Mouse (Mus musculus) E14TG2a.4 (cell line): ENCODE data around the gene Ccdc141.
A peak's percentile ranks its signal among the peaks of the same experiment; 100 is the strongest.

Source experiments
- H3K27me3 ChIP-seq: 2 replicates; pipeline ENCODE4 v1.6.1; 2014; ENCODE audit warnings: low read length, control low read depth; ENCODE audit not compliant: insufficient read depth
- H3K36me3 ChIP-seq: 2 replicates; pipeline ENCODE4 v1.6.1; 2014; ENCODE audit warnings: low read length, control low read depth; ENCODE audit not compliant: insufficient read depth
- H3K4me1 ChIP-seq: replicated peaks from 2 replicates; pipeline ENCODE4 v1.6.1; 2014; ENCODE audit warnings: low read depth, low read length, control low read depth
- H3K4me3 ChIP-seq: replicated peaks from 2 replicates; pipeline ENCODE4 v1.5.1; 2014; ENCODE audit warnings: mild to moderate bottlenecking, low read length
- H3K9me3 ChIP-seq: 2 replicates; pipeline ENCODE4 v1.6.1; 2014; ENCODE audit warnings: low read length, control low read depth
- CTCF ChIP-seq: conservative IDR thresholded peaks from 2 replicates; pipeline ENCODE4 v1.5.1; 2014; ENCODE audit warnings: low read length
- NANOG ChIP-seq: IDR thresholded peaks from 2 replicates; pipeline ENCODE4 v1.6.1; 2014; ENCODE audit warnings: borderline replicate concordance, low read length, mixed read lengths
- POU5F1 ChIP-seq: IDR thresholded peaks from 2 replicates; pipeline ENCODE4 v1.6.1; 2014; ENCODE audit warnings: low read length, borderline replicate concordance

Gene Ccdc141

GRCm38 (mm10) chr2:77111095-77111494, 59.3 kb downstream of the Ccdc141 start:
- no peaks in the 10 kb centered on the region for H3K36me3 ChIP-seq
- no peaks in the 10 kb centered on the region for H3K27me3 ChIP-seq
- H3K9me3 ChIP-seq, result no peaks in the 10 kb centered on the region
- H3K4me3 ChIP-seq, result no peak overlapping the region
- peaks cover 31% of the 10 kb centered on the region for H3K4me1 ChIP-seq
- TF ChIP-seq NANOG, result no peak
- no peak for TF ChIP-seq POU5F1
- TF ChIP-seq CTCF, result no peak

DNA sequence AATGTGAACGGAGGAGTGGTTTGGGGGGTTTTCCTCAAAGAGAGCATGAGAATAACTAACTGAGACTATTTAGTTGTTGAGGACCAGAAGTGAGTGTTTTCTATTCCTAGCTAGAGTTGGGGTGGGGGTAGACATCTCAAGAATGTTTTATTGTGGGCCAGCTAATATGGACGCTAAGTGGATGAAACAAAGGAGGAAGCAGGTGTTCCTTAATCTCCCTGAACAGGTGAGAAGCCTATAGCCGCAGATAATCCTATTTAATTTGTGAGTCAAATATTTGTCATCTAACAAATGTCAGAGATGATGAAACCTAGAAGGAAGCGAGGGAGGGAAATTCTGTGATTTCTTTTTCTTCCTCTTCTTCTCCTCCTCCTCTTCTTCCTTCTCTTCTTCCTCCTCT, 60.1 kb downstream of the Ccdc141 start:
- no peaks in the 10 kb centered on the region for H3K9me3 ChIP-seq
- H3K27me3 ChIP-seq, result no peaks in the 10 kb centered on the region
- H3K36me3 ChIP-seq, result no peaks in the 10 kb centered on the region
- peaks cover 25% of the 10 kb centered on the region for H3K4me1 ChIP-seq
- TF ChIP-seq NANOG (no peak), CTCF (no peak), POU5F1 (no peak)
- H3K4me3 ChIP-seq, result no peak overlapping the region

DNA sequence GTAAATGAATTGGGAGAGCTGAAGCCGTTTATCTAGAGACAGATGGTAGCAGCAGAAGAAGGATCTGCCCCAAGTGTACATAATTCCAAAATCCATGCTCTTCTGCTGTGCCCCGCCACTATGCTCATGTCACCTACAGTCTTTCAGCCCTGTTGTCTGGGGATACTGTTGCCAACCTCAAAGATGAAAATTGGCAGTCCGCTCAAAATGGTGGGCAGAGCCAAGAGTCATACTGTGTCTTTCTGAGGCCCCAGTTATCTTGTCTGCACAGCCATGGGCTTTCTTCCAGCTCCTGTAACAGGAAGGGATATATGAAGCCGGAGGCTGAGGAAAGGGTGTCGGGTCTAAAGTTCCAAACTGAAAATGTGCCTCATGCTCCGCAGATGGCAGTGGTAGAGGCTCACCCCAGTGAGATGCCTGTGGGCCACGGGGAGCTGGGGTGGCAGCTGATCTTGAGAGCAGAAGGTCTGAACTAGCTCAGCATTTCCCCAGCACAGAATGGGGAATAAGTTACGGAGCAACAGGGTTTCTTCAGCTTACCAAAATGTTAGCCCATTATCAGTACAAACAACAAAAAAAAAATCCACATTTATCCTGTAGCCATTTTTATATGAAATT, 60.8 kb downstream of the Ccdc141 start:
- no peaks in the 10 kb centered on the region for H3K27me3 ChIP-seq
- TF ChIP-seq POU5F1, result no peak
- TF ChIP-seq CTCF, result no peak
- no peak for TF ChIP-seq NANOG
- H3K4me1 ChIP-seq, result peaks cover 19% of the 10 kb centered on the region
- no peak overlapping the region for H3K4me3 ChIP-seq
- H3K9me3 ChIP-seq, result no peaks in the 10 kb centered on the region
- no peaks in the 10 kb centered on the region for H3K36me3 ChIP-seq

DNA sequence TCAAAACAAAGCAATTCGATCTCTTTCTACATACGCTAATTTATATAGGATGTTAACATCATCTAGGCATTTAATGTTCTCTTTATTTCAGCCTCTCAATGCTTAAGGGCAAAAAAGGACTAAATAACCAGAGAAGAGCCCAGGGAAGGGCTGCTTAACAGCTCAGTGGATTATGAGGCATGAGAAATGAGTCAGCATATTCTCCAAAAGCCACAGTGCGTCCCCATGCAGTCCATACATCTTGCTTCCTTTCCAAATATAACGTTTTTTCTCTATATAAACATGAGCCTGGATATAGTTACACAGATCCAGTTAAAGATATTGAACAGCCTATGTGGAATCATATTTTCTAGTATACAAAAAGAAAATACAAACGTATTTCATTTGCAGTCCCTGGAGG, 61.9 kb downstream of the Ccdc141 start:
- Histone ChIP-seq H3K9me3 (no peaks in the 10 kb centered on the region), H3K4me1 (peaks cover 13% of the 10 kb centered on the region), H3K36me3 (no peaks in the 10 kb centered on the region), H3K4me3 (no peak overlapping the region), H3K27me3 (no peaks in the 10 kb centered on the region)
- peak; percentile 20; the same call in 1 of the 2 replicates for TF ChIP-seq NANOG
- no peak for TF ChIP-seq POU5F1

DNA sequence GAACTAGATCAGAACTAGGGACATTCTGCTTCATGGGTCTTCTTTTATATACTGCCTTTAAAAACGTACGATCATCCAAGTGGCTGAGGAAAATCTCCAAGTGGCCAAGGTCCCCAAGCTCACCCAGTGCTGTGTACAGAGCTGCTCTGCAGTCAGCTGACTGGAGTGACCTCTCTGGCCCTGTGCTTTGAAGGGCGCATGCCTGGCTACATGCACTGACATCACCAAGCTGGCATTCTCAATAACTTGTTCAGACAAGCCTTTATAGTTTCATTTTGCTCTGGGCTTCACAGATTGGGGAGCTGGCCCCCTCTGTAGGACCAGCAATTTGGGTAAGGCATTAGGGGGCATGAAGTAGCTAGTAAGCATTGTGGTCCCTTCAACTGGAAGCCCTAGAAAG, 64.3 kb downstream of the Ccdc141 start:
- Histone ChIP-seq H3K9me3 (no peaks in the 10 kb centered on the region), H3K36me3 (no peaks in the 10 kb centered on the region), H3K4me1 (peaks cover 5% of the 10 kb centered on the region; the same call in 1 of the 2 replicates), H3K4me3 (no peak overlapping the region), H3K27me3 (no peaks in the 10 kb centered on the region)
- TF ChIP-seq CTCF (no peak), POU5F1 (no peak)

- TF ChIP-seq NANOG (no peak), POU5F1 (no peak), CTCF (no peak)
- Histone ChIP-seq H3K36me3 (no peaks in the 10 kb centered on the region), H3K4me1 (peaks cover 5% of the 10 kb centered on the region; the same call in 1 of the 2 replicates), H3K4me3 (no peak overlapping the region), H3K9me3 (no peaks in the 10 kb centered on the region), H3K27me3 (no peaks in the 10 kb centered on the region)
Measured at GRCm38 (mm10) chr2:77105006-77105715, 65.3 kb downstream of the Ccdc141 start.

DNA sequence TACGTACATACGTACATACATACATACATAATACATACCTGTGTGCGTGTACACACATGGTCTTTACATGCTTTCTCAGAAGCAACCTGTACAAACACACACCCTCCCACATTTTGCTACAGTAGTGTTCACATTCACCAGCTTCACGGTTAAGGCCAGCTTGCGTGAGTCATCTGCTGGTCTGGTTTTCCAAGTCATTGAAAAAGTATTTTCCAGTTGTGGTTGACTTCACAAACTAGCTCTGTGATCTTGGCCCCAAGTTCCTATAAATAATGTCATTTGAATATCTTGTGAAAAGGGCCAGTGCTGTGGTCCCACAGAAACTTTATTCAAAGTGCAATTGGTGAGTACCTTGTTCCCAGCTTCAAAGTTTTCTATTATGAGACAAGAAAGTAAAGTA, 67.9 kb downstream of the Ccdc141 start:
- no peaks in the 10 kb centered on the region for H3K27me3 ChIP-seq
- H3K36me3 ChIP-seq, result no peaks in the 10 kb centered on the region
- TF ChIP-seq NANOG (no peak), POU5F1 (no peak), CTCF (no peak)
- no peak overlapping the region for H3K4me3 ChIP-seq
- no peaks in the 10 kb centered on the region for H3K4me1 ChIP-seq
- H3K9me3 ChIP-seq, result no peaks in the 10 kb centered on the region

DNA sequence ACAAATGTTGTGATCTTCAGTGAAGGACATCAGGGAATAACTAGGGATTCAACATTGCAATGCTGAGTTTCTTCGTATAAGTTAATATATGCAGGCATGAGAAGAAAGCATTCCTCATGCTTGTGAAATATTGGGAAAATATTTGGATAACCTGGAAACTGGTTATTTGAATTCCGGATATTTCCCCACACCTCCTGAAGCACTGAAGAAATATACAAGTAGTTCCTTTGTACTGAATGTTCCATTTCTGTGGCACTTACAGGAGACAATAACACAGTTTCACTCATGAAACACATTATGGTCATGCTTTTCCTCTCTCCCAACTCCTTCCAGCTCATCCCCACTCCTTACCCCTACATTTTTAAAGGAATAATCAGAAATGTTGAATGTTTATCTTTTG, 70.6 kb downstream of the Ccdc141 start:
- H3K27me3 ChIP-seq, result no peaks in the 10 kb centered on the region
- no peak for TF ChIP-seq CTCF
- TF ChIP-seq NANOG, result no peak
- TF ChIP-seq POU5F1, result no peak
- no peak overlapping the region for H3K4me3 ChIP-seq
- H3K9me3 ChIP-seq, result no peaks in the 10 kb centered on the region
- 0 out of 2 replicates have a peak, but pooled peaks cover 1% of the 10 kb centered on the region for H3K4me1 ChIP-seq
- no peaks in the 10 kb centered on the region for H3K36me3 ChIP-seq
